Mouse (Mus musculus) stomach, embryonic 15.5 days (tissue): ENCODE data around the gene Grwd1. TPM values are rescaled to one million over a fixed set of nuclear protein-coding genes. Genes with fewer than 3 reads are reported as not detected.
"Not testable (repeated sequence)": the region's sequence is repeated elsewhere in the genome, so short reads cannot be mapped to it uniquely, and the experiment has no call there.

ENCODE experiments used
- ATAC-seq: fragments of 200-750 bp; cut with Nextera tagmentation; 2 replicates; pipeline ENCODE4 v1.8.0; 2017; ENCODE audit warnings: low read depth, moderate number of reproducible peaks, moderate TSS enrichment; ENCODE audit not compliant: insufficient read depth, low FRiP score
- H3K27ac ChIP-seq: fragments of 300-500 bp; sonication (generic); 2 replicates; pipeline ENCODE4 v1.5.1; 2015; ENCODE audit warnings: mild to moderate bottlenecking, inconsistent platforms
- H3K27me3 ChIP-seq: fragments of 300-500 bp; sonication (generic); replicated peaks from 2 replicates; pipeline ENCODE4 v1.6.1; 2015; ENCODE audit warnings: inconsistent platforms
- H3K36me3 ChIP-seq: fragments of 300-500 bp; sonication (generic); 2 replicates; pipeline ENCODE4 v1.6.1; 2015; ENCODE audit warnings: inconsistent platforms
- H3K4me1 ChIP-seq: fragments of 300-500 bp; sonication (generic); 2 replicates; pipeline ENCODE4 v1.6.1; 2015; ENCODE audit warnings: inconsistent platforms
- H3K4me2 ChIP-seq: fragments of 300-500 bp; sonication (generic); 2 replicates; pipeline ENCODE4 v1.6.1; 2015; ENCODE audit warnings: mild to moderate bottlenecking, inconsistent platforms
- H3K4me3 ChIP-seq: fragments of 300-500 bp; sonication (generic); replicated peaks from 2 replicates; pipeline ENCODE4 v1.5.1; 2015; ENCODE audit warnings: inconsistent platforms
- H3K9ac ChIP-seq: fragments of 300-500 bp; sonication (generic); 2 replicates; pipeline ENCODE4 v1.6.1; 2015; ENCODE audit warnings: inconsistent platforms
- H3K9me3 ChIP-seq: fragments of 300-500 bp; sonication (generic); 2 replicates; pipeline ENCODE4 v1.6.1; 2016; ENCODE audit warnings: inconsistent platforms
- WGBS: fragments of 180-500 bp; shearing (Covaris S2); methylation state at CpG from one replicate; pipeline ENCODE4 v1.1.7; 2015; 5-methylcytosine and 5-hydroxymethylcytosine counted together
- polyA plus RNA-seq: library from polyadenylated mRNA; unstranded; fragments of >200 nt; fragmentation: Nextera tagmentation; extraction: Ambion mirVana; gene quantifications from 2 replicates; pipeline ENCODE4 v1.2.1, GENCODE M21; 2015

Gene Grwd1
- 57.0 and 64.3 TPM in 2 replicates for polyA plus RNA-seq

DNA sequence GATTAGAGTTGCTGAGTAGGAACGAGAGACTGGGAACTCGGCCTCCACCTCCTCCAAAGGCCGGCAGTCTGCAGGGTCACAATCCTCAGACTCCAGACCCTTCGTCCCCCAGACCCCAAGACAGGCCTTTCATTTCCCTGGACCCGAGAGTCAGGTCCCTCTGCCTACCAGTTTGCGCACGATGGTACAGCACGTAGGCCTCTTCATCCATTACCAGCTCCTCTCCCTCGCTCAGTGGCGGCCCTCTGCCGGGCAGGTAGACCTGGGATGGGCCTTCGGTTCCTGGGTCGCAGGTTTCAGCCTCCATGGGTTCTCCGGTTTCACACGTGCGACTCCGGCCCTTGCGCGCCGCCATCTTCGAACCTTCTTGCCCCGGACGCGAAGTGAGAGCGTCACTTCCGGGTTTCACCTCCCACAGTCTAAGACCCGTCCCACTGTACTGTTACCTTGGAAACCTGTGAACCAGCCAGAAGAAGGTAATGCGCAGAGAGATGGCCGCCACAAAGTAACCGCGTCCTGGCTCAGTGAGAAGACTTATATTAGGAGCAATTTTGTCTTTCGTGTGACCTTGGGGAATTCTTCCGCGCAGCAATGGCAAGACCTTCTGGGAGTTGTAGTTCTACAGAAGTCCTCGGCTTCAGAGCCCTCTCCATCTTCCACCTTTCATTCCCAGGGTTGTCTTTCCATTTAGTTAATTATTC lies at the start of gene Grwd1:
TSS of gene Grwd1 (minus strand) at position 518 of the 701 bp plus-strand sequence.
- Histone ChIP-seq H3K4me2 (peak within 1 kb of the TSS; percentile 74), H3K9ac (peak within 1 kb of the TSS; percentile 59), H3K4me3 (peak within 1 kb of the TSS; percentile 79), H3K27me3 (peaks cover 44% of the 10 kb centered on the region), H3K27ac (no peak within 1 kb of the TSS), H3K9me3 (no peaks in the 10 kb centered on the region), H3K4me1 (peaks cover 23% of the 10 kb centered on the region; the same call in 1 of the 2 replicates), H3K36me3 (peaks cover 20% of the 10 kb centered on the region; the same call in 1 of the 2 replicates)
- peak; percentile 83 for ATAC-seq
- under 1% methylated on average over 34 of the region's 35 CpGs for WGBS

DNA sequence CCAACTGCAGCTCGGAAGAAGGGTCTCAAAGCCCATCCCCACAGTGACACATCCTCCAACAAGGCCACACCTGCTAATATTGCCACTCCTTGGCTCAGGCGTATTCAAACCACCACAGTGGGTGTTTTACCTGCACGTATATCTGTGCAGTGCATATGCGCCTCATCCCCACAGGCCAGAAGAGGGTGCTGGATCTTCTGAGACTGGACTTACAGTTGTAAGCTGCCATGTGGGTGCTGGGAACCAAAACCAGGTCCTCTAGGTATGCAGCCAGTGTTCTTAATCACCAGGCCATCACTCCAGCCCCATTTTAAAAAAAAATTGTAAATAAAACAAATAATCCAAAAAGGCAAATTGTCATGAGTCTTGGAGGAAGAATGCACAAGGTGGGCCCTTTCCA lies 49.8 kb upstream of the Grwd1 start:
- H3K27me3 ChIP-seq: no peaks in the 10 kb centered on the region
- no peak overlapping the region for H3K9ac ChIP-seq
- H3K9me3 ChIP-seq: no peaks in the 10 kb centered on the region
- no peak for ATAC-seq
- H3K4me3 ChIP-seq: no peak overlapping the region
- no peak overlapping the region for H3K4me2 ChIP-seq
- H3K36me3 ChIP-seq: peaks cover 80% of the 10 kb centered on the region
- 97% methylated on average over 4 of the region's 4 CpGs for WGBS
- H3K4me1 ChIP-seq: no peaks in the 10 kb centered on the region
- no peak overlapping the region for H3K27ac ChIP-seq

DNA sequence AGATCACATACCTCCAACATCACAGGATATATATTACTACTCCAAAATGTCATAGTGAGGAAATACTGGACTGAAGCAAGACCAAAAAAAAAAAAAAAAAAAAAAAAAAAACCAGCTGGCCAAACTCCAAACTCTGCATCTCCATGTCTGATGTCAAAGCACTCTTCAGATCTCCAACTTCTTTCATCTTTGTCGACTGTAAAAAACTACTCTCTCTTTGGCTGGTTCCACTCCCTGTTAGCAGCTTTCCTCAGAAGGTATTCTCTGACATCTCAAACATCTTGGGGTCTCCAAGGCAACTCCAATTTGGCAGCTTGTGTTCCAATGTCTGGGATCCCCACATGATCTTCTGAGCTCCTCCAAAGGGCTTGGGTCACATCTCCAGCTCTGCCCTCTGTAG lies 47.5 kb upstream of the Grwd1 start, which contains the start of gene Grin2d:
TSS of gene Grin2d (minus strand) at position 101 of the 400 bp plus-strand sequence.
- H3K9me3 ChIP-seq, H3K27ac ChIP-seq, ATAC-seq, H3K4me3 ChIP-seq, H3K4me2 ChIP-seq, H3K27me3 ChIP-seq, H3K9ac ChIP-seq: not testable (repeated sequence)
- H3K36me3 ChIP-seq: peaks cover 73% of the 10 kb centered on the region
- H3K4me1 ChIP-seq: peaks cover 16% of the 10 kb centered on the region
- 86% methylated on average over 1 of the region's 1 CpGs for WGBS

DNA sequence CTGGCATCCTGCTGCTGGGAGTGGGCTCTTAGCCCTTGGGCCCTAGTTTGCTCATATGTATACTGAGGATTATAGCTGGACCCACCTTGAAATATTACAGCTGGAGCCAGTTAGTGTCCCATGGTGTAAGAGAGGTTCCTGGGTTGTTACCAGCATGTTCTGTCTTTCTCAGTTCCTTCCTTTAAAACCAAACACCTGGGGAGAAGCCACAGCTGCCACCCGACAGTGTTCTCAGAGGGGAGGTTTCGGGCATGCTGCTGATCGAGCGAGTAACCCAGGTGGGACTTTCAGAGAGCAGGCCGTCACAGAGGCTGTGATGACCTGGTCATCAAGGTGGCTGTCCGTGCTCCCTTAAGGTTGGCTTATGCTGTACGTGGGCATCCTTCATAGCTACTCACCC lies 46.2 kb upstream of the Grwd1 start:
- WGBS: 93% methylated on average over 7 of the region's 7 CpGs
- H3K27ac ChIP-seq: no peak overlapping the region
- no peaks in the 10 kb centered on the region for H3K9me3 ChIP-seq
- H3K36me3 ChIP-seq: peaks cover 60% of the 10 kb centered on the region
- peaks cover under 1% of the 10 kb centered on the region for H3K27me3 ChIP-seq
- H3K4me2 ChIP-seq: no peak overlapping the region
- no peak overlapping the region for H3K9ac ChIP-seq
- H3K4me1 ChIP-seq: peaks cover 16% of the 10 kb centered on the region
- no peak for ATAC-seq
- H3K4me3 ChIP-seq: no peak overlapping the region

DNA sequence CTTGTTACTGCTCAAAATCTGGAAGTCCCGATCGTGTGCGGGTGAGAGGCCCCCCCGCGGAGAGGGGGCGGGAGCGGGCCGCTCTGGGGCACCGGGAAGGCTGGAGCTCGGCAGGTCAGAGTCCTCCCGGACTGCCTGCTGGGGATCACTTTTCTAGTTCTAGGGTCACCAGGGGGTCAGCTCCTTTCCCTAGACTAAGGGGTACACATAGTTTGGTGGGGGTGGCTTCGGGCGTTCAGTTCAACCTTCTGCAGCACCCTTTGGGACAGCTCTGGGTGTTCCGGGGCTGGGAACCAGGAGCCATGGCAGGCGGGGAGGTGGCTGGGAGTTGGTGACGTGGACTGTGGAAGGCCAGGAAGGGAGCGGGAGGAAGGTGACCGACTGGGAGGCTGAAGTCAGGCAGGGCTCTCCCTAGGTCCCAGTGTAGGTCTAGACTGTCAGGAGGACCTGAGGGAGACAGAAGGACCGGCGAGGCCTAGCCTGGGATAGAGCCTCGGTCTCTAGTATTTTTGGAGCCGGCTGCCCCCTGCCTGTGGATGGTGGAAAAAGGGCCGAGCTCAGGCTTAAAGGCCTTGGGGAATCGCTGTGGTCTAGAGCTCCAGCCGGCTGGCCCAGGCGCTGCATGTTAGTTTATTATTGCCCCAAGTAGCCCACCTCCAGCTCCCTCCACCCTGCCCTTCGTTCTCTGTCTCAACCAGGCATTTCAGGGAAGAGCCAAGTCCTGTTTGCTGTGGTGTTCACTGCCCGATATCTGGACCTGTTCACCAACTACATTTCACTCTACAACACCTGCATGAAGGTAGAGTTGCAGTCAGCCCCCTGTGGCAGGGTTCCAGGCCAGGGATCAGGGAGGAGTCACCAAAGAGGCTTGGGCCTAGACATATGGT lies 42.6 kb upstream of the Grwd1 start:
- ATAC-seq: peak; percentile 51
- Histone ChIP-seq H3K4me3 (peak overlapping the region; percentile 60), H3K4me1 (peaks cover 39% of the 10 kb centered on the region), H3K9ac (peak overlapping the region; percentile 92), H3K4me2 (peak overlapping the region; percentile 84), H3K36me3 (peaks cover 26% of the 10 kb centered on the region), H3K9me3 (no peaks in the 10 kb centered on the region), H3K27me3 (peaks cover 30% of the 10 kb centered on the region), H3K27ac (peak overlapping the region; percentile 92)
- 2% methylated on average over 28 of the region's 28 CpGs for WGBS

DNA sequence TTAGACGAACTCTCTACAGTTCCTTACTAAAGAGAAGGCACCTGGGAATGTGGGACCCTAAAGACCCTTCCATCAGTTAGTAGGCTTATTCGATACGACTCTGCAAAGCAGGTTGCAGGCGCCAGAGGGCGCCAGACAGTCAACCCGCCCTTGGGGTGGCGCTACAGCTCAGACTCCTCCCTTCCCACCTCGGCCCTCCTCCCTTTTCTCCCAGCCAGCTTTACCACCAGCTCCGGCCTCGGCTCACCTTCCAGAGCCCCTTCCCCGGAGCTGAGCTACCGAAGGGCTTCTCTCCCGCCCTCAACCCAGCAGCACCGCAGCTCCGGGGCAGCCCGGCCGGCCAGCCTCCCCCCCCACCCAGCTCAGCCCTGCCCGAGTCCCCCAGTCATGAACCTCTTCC lies 41.9 kb upstream of the Grwd1 start, which contains the start of gene Kdelr1:
TSS of gene Kdelr1 (plus strand) at position 149 of the 400 bp plus-strand sequence.
- Histone ChIP-seq H3K27me3 (peaks cover 37% of the 10 kb centered on the region), H3K4me1 (peaks cover 41% of the 10 kb centered on the region), H3K9me3 (no peaks in the 10 kb centered on the region), H3K36me3 (peaks cover 22% of the 10 kb centered on the region), H3K9ac (peak within 1 kb of the TSS; percentile 92), H3K4me2 (peak within 1 kb of the TSS; percentile 84), H3K27ac (peak within 1 kb of the TSS; percentile 92), H3K4me3 (peak within 1 kb of the TSS; percentile 60)
- peak; percentile 83 for ATAC-seq
- 1% methylated on average over 18 of the region's 18 CpGs for WGBS

DNA sequence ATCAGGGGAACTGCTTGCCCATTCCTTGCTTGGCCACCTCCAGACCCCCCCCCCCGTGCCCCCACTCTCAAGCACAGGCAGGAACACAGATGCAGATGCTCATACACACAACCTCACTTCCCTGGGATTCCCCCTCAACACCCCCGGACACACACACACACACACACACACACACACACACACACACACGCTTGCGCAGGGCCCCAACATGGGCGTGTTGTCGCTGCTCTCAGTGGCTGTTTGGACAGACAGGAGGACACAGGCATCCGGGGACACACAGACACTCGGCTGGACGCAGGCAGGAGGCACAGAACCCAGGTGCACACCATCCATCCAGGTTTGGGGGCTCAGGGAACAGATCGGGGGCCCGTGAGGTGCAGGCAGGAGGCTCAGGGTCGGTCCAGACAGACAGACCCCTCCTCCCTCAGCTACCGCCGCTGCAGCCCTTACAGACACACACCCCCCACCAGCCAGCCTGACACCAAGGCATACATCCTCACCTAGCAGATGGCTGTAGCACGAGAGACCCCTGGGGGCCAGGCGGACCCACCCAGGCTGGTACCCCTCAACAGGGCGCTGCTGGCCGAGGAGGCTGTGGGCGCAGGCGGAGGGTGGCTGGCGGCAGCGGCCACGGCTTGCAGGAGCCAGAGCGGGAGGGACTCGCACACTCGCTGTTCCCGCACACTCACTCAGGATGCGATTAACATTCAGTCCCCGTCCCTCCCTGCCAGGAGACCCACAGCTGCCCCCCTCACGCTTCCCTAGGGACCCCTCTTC lies 39.7 kb upstream of the Grwd1 start:
- 2% methylated on average over 30 of the region's 30 CpGs for WGBS
- Histone ChIP-seq H3K9me3 (no peaks in the 10 kb centered on the region), H3K27me3 (peaks cover 37% of the 10 kb centered on the region), H3K36me3 (peaks cover 10% of the 10 kb centered on the region; the same call in 1 of the 2 replicates), H3K4me2 (peak overlapping the region; percentile 52), H3K4me1 (peaks cover 46% of the 10 kb centered on the region), H3K9ac (peak overlapping the region; percentile 32), H3K27ac (no peak overlapping the region), H3K4me3 (peak overlapping the region; percentile 20)
- ATAC-seq: no peak

DNA sequence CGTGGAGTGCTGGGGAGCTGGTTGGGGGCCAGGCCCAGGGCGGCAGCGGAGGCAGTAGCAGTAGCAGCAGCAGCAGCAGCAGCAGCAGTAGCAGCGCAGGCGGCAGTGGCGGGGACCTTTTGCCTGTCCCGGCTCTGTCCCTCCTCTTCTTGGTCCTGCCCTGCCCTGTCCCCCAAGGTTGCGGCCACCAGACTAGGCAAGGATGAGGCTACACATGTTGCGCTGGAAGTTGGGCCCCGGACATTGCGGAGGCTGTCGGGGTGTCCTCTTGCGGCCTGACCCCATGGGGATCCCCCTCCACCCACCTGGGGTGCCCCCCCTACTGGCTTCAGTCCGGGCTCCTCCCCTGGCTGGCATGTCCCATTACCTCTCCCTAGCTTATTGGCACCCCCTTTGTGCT lies 39.0 kb upstream of the Grwd1 start:
- 3% methylated on average over 14 of the region's 14 CpGs for WGBS
- H3K4me2 ChIP-seq: peak overlapping the region; percentile 33
- H3K9me3 ChIP-seq: no peaks in the 10 kb centered on the region
- H3K4me1 ChIP-seq: peaks cover 42% of the 10 kb centered on the region
- no peak overlapping the region for H3K9ac ChIP-seq
- H3K4me3 ChIP-seq: peak overlapping the region; percentile 2; the same call in 1 of the 2 replicates
- H3K27me3 ChIP-seq: peaks cover 37% of the 10 kb centered on the region
- 0 out of 2 replicates have a peak, but pooled peaks cover 5% of the 10 kb centered on the region for H3K36me3 ChIP-seq
- ATAC-seq: no peak
- H3K27ac ChIP-seq: no peak overlapping the region

DNA sequence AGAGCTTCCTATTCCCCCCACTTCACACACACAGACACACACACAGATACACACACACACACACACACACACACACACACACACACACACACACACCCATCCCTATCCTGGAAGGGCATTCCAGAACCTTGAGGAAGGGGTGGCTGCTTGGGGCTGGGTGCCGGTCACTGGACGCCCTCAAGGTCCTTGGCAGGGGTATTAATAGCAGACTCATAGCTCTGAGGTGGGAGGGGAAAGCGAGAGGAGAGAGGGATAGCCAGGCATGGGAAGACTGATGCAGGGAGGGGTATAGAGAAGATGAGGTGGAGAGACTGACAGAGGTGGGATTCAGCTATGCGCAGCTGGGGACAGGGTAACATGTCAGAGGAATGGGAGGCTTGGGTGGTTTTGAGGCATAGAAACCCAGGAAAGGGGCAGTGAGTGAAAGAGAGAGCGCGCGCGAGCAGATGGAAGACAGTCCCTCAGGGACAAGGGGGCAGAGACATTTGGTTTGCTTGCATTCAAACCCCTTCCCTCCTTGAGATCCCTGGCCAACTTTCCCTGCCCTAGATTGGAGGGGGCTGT lies 38.4 kb upstream of the Grwd1 start:
- Histone ChIP-seq H3K36me3 (0 out of 2 replicates have a peak, but pooled peaks cover 1% of the 10 kb centered on the region), H3K27ac (no peak overlapping the region), H3K4me2 (peak overlapping the region; percentile 33), H3K4me1 (peaks cover 36% of the 10 kb centered on the region), H3K9me3 (no peaks in the 10 kb centered on the region), H3K4me3 (no peak overlapping the region), H3K27me3 (peaks cover 37% of the 10 kb centered on the region), H3K9ac (no peak overlapping the region)
- no peak for ATAC-seq
- 16% methylated on average over 8 of the region's 8 CpGs for WGBS

DNA sequence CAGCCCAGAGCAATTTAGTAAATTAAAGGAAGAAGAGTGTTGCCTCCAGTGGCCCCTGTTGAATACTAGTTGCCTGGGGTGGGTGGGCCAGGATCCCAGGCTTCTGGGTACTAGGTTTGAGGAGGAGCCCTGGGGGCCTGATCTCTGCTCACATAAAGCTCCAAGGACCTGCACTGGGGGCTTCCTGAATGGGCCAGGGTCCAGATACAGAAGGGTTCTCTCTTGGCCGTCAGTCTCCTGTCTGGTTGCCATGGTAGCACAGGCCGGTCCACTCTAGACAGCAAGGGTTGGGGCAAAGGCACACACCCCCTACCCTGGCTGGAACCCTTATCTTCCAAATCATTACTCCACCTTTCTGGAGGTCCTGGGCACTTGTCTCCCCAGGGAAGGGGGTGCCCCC lies 37.1 kb upstream of the Grwd1 start:
- no peaks in the 10 kb centered on the region for H3K36me3 ChIP-seq

More for the DNA sequence above, 37.1 kb upstream of the Grwd1 start:
- no peak for ATAC-seq
- no peak overlapping the region for H3K4me3 ChIP-seq
- H3K27ac ChIP-seq: no peak overlapping the region
- H3K4me1 ChIP-seq: peaks cover 30% of the 10 kb centered on the region
- H3K4me2 ChIP-seq: peak overlapping the region; percentile 16; the same call in 1 of the 2 replicates
- 43% methylated on average over 2 of the region's 2 CpGs for WGBS
- peaks cover 37% of the 10 kb centered on the region for H3K27me3 ChIP-seq
- H3K9ac ChIP-seq: no peak overlapping the region
- no peaks in the 10 kb centered on the region for H3K9me3 ChIP-seq
